Mouse (Mus musculus): ENCODE results near the gene Dnajc7.

GRCm38 (mm10) chr11:100609355-100609996 lies 10.5 kb downstream of the Dnajc7 start:
- TF ChIP-seq MAX (IDR thresholded peaks at IDR 0.05; ENCODE audit: low read depth): no peak
- no peak for TF ChIP-seq TCF12 (IDR thresholded peaks at IDR 0.05; ENCODE audit: insufficient read depth, poor library complexity, severe bottlenecking)
- TF ChIP-seq CEBPB (IDR thresholded peaks at IDR 0.05; ENCODE audit: insufficient read depth, poor library complexity, severe bottlenecking): no peak
- TF ChIP-seq POLR2AphosphoS2 (IDR thresholded peaks at IDR 0.05; ENCODE audit: insufficient read length, low read depth): no peak
- no peak for TF ChIP-seq POLR2A (IDR thresholded peaks at IDR 0.05; ENCODE audit: insufficient read length, low read depth)
- no peak for TF ChIP-seq USF1 (IDR thresholded peaks at IDR 0.05; ENCODE audit: low read depth)
- no peak for TF ChIP-seq SRF (IDR thresholded peaks at IDR 0.05; ENCODE audit: control insufficient read depth, insufficient read length, low read depth)
- no peak for TF ChIP-seq MYOG (IDR thresholded peaks at IDR 0.05; ENCODE audit: control insufficient read depth in 1 of 3, insufficient read depth in 1 of 3, insufficient read length in 2 of 3, low read depth in 2 of 3)
- TF ChIP-seq MYOD1 (IDR thresholded peaks at IDR 0.05; ENCODE audit: control insufficient read depth in 1 of 3, insufficient read length in 2 of 3, low read depth in 2 of 3): no peak
- TF ChIP-seq E2F4 (IDR thresholded peaks at IDR 0.05; ENCODE audit: insufficient read depth): no peak
- no peak for TF ChIP-seq REST (IDR thresholded peaks at IDR 0.05; ENCODE audit: insufficient read depth, insufficient read length)
- TF ChIP-seq TCF3 (IDR thresholded peaks at IDR 0.05; ENCODE audit: insufficient read length, low read depth): no peak
